Mouse (Mus musculus) adrenal gland (tissue): ENCODE measurements around the gene Fbh1.

Source experiments
- intact Hi-C: fragments of 180-260 bp; cut with DNase I; formaldehyde crosslinking; loops from one replicate; pipeline ENCODE4 v1.15.1; 2025
- long read RNA-seq, 2 experiments: library from polyadenylated mRNA; unstranded; transcript quantifications; one replicate each; pipeline ENCODE4 v2.0.0; 2020; ENCODE audit warnings: borderline replicate concordance in 1 of 2; ENCODE audit not compliant: insufficient replicate concordance in 1 of 2

The Fbh1 gene
- long read RNA-seq, experiment 1, transcript Fbh1-201 (21 exons, 3,567 nt) = major isoform, 5 of 22 reads
- long read RNA-seq, experiment 1, partial matches to known transcripts = 3 of 22 reads
- long read RNA-seq, experiment 1, other reads (novel, unspliced or antisense) = 14 of 22 reads
- long read RNA-seq, experiment 2, transcript Fbh1-201 (21 exons, 3,567 nt) = major isoform, 9 of 31 reads
- long read RNA-seq, experiment 2, partial matches to known transcripts = 4 of 31 reads
- long read RNA-seq, experiment 2, other reads (novel, unspliced or antisense) = 18 of 31 reads

GRCm38 (mm10) chr2:11777091-11778068 lies at the start of gene Fbh1, which contains the start of gene Ankrd16:
Gene Fbh1 (minus strand): TSS chr2:11777582.
Gene Ankrd16 (plus strand): TSS chr2:11777876.
- intact Hi-C loops = no loop called here

- intact Hi-C loops = no loop called here
Measured at GRCm38 (mm10) chr2:11801299-11801930, 24.0 kb upstream of the Fbh1 start.

DNA sequence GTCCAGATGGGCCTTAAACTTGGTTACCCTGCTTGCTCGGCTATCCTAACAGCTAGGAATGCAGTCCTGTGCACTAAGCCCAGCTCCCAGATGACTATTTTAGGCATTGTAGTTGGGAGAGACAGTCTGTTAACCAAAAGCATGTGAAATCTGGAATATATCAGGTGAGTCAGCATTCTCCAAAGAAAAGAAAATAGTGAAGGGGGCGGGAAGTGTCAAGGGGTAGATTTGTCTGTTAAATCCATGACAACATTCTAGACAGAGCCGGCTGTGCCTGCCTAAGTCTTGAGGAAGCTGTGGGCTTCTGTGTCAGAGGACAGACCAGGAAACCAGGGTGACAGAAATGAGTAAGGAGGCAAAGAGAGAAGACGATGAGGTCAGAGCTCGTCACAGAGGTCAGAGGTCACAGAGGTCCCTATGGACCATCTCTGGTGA lies 20.6 kb upstream of the Fbh1 start:
- intact Hi-C loops = no loop called here

- intact Hi-C loops = no loop called here
Measured at GRCm38 (mm10) chr2:11794668-11795067, 17.3 kb upstream of the Fbh1 start.

GRCm38 (mm10) chr2:11784159-11784558 lies 6.8 kb upstream of the Fbh1 start:
- intact Hi-C loops = no loop called here

DNA sequence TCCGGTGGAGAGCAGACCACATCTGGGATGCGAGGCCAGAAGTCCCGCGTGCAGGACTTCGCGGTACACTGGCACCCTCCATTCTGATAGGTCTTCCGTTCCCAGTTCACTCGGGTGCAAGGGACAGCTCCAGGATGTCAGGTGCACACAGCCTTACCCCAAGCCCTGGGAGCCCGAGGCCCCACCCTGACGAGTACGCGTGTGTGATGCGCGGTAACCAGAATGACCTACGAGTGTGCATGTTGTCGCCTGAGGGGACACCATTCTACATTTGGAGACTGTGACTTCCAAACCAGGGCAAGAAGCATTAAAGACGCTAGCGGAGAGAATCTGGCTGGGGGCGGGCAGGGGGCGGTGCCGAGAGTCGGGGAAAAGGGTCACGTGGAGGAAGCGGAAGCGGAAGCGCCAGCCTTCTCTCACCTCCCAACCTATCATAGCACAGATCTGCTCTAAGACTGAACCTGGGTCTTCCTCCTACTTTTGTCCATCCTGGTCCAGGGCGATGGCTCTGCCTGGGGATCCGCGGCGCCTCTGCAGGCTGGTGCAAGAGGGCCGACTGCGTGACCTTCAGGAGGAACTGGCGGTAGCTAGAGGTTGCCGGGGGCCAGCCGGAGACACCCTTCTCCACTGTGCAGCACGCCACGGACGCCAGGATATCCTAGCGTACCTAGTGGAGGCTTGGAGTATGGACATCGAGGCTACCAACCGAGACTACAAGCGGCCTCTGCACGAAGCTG lies 873 bp upstream of the Fbh1 start:
- intact Hi-C loops = no loop called here

- intact Hi-C loops = no loop called here
Measured at GRCm38 (mm10) chr2:11776415-11776814, 967 bp downstream of the Fbh1 start.

DNA sequence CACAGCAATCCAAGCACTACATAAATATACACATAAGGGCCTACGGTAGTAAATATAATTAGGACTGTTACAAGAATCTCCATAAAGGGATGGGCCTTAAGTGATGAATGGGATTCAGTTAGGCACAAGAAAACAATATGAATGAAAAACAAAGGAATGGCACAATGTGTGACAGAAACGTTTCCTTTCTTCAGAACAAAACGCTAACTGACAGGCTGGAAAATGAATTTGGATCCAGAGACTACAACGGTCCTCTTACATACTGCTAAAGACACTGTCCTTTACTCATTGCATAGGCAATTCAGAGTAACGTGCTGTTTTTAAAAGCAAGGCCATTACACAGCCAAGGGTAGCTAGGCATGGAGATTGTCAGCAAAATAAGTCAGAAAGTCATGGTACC lies 2.3 kb downstream of the Fbh1 start:
- intact Hi-C loops = no loop called here

GRCm38 (mm10) chr2:11774426-11774825 lies 3.0 kb downstream of the Fbh1 start:
- intact Hi-C loops = no loop called here

DNA sequence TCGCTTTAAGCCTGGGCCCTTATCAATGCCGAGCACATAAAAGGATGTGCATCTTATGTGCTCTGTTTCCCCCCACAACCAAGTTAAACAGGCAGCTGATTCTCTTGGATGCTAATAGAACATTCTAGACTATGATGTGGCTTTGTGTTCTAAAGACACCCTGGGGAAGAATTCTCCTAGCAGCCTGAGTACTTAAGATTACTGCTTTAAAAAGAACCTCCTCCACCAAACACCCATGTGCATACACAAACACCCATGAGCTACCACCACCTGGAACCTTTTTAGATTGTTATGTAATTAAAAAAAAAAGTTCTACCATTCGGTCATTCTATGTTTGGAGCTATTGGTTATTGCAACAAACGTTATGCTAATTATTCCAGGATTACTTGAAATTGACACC lies 5.0 kb downstream of the Fbh1 start:
- intact Hi-C loops = no loop called here

DNA sequence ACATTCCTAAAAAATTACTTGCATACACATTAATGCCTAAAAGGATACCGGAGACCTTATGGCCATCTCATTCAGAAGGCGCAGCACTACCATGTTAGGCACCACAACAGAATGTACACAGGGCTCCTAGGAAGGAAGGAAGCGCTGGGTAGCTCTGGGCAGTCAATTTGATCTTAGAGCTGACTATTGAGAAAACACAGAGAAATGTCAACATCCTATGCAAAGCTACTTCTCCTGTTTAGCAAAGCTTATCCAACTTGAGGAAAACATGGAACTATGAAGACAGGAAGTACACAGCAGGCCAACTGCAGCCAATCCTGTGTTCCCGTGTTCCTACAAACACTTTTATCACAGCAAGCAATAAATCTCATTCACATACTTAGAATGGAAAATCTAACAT lies 5.7 kb downstream of the Fbh1 start:
- intact Hi-C loops = no loop called here

DNA sequence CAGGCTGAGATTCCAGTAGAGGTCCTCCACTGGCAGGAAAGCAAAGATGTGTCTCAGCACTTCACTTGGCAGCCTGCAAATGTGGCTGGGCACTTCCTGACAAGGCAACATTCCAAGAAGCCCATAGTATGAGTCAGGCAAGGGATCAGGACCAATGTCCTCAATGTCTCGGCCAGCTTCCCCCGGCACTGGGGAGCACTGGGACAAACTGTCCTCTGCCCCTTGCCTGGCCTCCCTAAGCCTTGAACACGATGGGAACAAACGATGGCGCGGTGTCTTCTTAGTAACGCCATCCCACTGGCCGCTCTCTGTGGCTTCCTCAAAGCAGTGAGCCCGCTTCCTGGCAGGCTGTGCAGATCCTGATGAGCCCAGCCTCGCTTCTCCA lies 10.2 kb downstream of the Fbh1 start:
- intact Hi-C loops = no loop called here

DNA sequence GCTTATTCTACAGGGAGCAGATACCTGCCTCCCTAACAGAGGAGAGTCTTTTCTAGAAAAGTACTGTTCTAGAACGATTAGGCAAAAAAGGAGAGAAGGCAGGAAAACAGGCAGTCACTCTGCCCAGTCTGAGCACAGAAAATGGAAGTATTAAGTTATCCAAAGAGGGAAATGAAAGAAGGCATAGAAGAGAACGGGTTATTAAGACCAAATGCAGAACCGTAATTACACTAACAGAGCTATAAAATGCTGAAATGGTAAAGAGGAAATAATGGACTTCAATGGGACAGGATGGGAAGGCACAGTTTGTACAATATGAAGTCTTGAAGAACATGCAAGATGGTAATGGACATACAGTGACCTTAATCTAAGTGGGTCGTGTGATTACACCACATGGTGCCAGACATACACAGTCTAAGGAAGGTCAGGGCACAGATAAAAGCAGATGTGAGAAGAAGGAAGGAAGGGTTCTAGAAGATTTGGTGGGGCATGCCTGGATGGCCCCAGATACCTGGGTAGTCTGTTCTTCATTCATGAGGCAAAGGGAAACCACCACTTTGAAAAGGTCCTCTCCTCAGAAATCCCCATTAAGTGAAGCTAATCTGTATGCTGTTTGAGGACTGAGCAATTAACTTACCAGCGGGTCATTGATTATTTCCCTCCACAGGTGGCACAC lies 10.8 kb downstream of the Fbh1 start:
- intact Hi-C loops = no loop called here

GRCm38 (mm10) chr2:11765694-11766093 lies 11.7 kb downstream of the Fbh1 start:
- intact Hi-C loops = no loop called here

- intact Hi-C loops = no loop called here
Measured at GRCm38 (mm10) chr2:11762541-11762940, 14.8 kb downstream of the Fbh1 start.

GRCm38 (mm10) chr2:11739516-11740051 lies 37.8 kb downstream of the Fbh1 start:
- intact Hi-C loops = no loop called here

DNA sequence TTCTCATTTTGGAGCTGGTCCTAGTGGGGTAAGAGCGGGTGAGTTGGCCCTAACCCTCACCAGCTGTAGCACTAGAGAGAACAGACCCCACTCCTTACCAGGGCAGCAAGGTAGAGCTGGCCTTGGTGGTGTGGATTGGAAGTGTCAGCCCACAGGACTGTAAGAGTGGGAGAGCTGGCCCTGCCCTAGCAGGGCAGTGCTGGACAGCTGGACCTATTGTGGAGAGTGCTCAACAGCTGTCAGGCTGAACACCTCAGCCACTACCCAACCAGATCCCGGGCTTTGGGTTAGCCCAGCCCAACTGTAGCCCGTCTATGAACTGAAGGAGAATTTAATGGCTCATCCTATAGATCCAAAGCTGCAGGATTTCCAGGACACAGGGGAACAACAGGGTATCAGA lies 38.6 kb downstream of the Fbh1 start:
- intact Hi-C loops = no loop called here

DNA sequence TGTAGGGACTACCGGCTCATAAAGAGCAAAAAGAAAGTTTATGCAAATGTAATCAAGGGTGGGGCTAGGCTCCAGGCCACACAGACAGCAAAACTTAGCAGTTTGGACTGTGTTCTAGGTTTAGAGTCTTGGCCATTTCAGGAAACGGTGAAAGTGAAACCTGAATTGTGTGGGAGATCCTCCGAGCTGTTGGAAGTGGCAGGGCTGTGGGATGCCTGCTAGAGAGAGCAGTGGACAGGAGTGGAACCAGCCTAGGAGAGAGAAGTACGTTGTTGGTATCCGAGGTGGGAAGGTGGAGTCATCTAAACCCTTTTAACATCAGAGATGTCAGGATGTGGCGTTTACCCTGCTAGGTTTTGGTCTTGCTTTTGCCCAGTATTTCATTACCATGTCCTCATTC lies 41.5 kb downstream of the Fbh1 start:
- intact Hi-C loops = no loop called here

GRCm38 (mm10) chr2:11732978-11733377 lies 44.4 kb downstream of the Fbh1 start:
- intact Hi-C loops = no loop called here

DNA sequence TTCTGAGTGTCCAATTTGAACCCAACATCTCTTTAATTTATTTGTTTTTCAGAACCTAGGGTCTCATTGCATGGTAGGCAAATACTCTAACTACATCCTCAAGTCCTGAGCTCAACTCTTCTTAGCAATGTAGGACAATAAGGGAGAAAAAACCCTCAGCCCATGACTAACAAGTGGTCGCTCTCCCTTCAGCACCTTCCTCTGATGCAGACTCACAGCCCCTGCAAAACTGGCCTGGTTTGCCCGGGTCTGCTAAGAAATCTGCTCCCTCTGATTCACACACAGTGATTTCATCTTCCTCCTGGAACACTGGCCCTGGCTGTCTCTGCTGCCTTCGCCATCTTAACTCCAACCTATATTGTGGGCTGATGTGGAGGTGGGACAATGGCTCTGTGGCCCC lies 48.3 kb downstream of the Fbh1 start:
- intact Hi-C loops = no loop called here
